Mouse (Mus musculus) cortical plate, adult 2 months (tissue): ENCODE data around the gene Syngap1.

Experiments used
- CTCF ChIP-seq: fragments of 200-500 bp; IDR thresholded peaks from 2 replicates; pipeline ENCODE4 v1.5.1; 2011; ENCODE audit warnings: mild to moderate bottlenecking, control low read depth, low read length; ENCODE audit not compliant: insufficient read depth; ENCODE audit errors: extremely low read depth
- POLR2A ChIP-seq: fragments of 200-500 bp; IDR thresholded peaks from 2 replicates; pipeline ENCODE4 v1.6.1; 2011; ENCODE audit warnings: mild to moderate bottlenecking, low read length, control low read depth; ENCODE audit not compliant: insufficient read depth; ENCODE audit errors: extremely low read depth

- TF ChIP-seq POLR2A (no peak), CTCF (no peak)
Observed at GRCm38 (mm10) chr17:26990521-26990920, 49.5 kb downstream of the Syngap1 start.
